Mouse (Mus musculus) embryo, embryonic 10.5 days (tissue): ENCODE data around the gene Oxgr1.

ENCODE experiments used
- DNase-seq: peaks from one replicate; pipeline ENCODE4 v3.0.0-alpha.2; 2015; ENCODE audit warnings: low spot score

The Oxgr1 gene

GRCm38 (mm10) chr14:119980698-119981235 is 61.5 kb downstream of the Oxgr1 start:
- DNase-seq: no peak
